Mouse (Mus musculus) spleen, adult 2 months (tissue): Measurements from ENCODE around the gene Actl6b.

Experiments
- CTCF ChIP-seq: fragments of 200-500 bp; IDR thresholded peaks from 2 replicates; pipeline ENCODE4 v1.5.1; 2011; ENCODE audit warnings: mild to moderate bottlenecking, inconsistent platforms; ENCODE audit not compliant: insufficient read depth, insufficient read length, insufficient replicate concordance; ENCODE audit errors: extremely low read depth
- POLR2A ChIP-seq: fragments of 200-500 bp; IDR thresholded peaks from 2 replicates; pipeline ENCODE4 v1.6.1; 2011; ENCODE audit warnings: low read depth, low read length, inconsistent platforms

DNA sequence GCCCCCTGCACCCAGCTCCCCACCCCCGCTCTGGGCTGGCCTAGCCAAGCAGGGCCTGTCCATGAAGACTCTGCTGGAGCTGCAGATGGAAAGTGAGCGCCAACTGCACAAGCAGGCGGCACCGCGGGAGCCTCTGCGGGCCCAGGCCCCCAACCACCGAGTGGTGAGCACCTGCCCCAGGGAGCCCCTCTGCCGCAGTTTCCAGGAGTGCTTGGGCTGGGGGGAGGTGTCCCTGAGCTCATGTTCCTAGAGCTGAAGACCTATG lies 29.1 kb upstream of the Actl6b start:
- no peak for TF ChIP-seq POLR2A
- TF ChIP-seq CTCF = no peak
